Mouse (Mus musculus) embryo, embryonic 10 days (tissue): ENCODE data around the gene Gm10037.
"Not testable (repeated sequence)": the region's sequence is repeated elsewhere in the genome, so short reads cannot be mapped to it uniquely, and the experiment has no call there.

Experiments used
- DNase-seq: peaks from one replicate; pipeline ENCODE4 v3.0.0-alpha.2; 2015; ENCODE audit warnings: low spot score

Gm10037 gene

GRCm38 (mm10) chr13:67876049-67876698 is 45.3 kb downstream of the Gm10037 start:
- DNase-seq = not testable (repeated sequence)

- DNase-seq = no peak
These were observed 45.9 kb downstream of the Gm10037 start for GRCm38 (mm10) chr13:67876699-67877254.

GRCm38 (mm10) chr13:67883966-67884365 is 53.1 kb downstream of the Gm10037 start:
- no peak for DNase-seq
